In the genomic region with DNA sequence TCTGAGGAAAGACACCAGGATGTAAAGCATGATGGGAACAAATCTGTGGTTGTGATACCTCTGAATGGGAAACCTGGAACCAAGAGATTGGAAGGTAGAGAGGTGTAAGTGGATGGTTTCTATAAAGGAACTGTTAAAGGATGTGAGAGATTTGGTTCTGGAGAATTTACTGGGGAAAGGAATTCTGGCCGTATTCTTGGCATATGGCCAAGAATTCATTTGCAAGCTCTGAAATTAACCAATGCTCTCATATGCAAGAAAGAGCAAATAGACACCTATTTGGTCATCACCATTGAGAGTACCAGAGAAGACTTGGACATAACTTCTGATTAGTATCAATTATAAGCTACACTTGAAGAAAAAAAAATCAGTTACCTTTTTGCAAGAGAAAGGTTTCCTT, we compare ENCODE assay signal across 22 mouse cellular contexts.
A peak's percentile ranks its signal among the peaks of the same experiment; 100 is the strongest.
DNase-seq lines count a peak whose midpoint lies in the region; ATAC-seq and TF ChIP-seq lines count a peak whose summit lies in the region.
"Had no signal": no experiment of that assay in that cellular context is flagged by ENCODE, and none has a peak within 500 bp of the region (broad histone marks: within the 10 kb centered on the region; RNA-seq: fewer than 3 reads in every experiment).

No protein-coding gene starts in this region.

- no peak for DNase-seq in hindbrain, embryonic 10.5 days (ENCODE audit: low spot score)
- peak; percentile 61 for DNase-seq in lung, embryonic 14.5 days
- DNase-seq in lung, adult 2 months: no peak
- peak; percentile 62 for DNase-seq in brain, embryonic 14.5 days (ENCODE audit: low read depth)
- DNase-seq: cerebellum, postnatal 25 days; gastrocnemius, postnatal 25 days; heart, adult 2 months; heart, postnatal 14 days; kidney, adult 11 months; lung, postnatal 10 days; retina, postnatal 1 day; right cerebral cortex, postnatal 25 days; spleen, adult 18-20 months had no signal

- no peak overlapping the region for H3K4me3 ChIP-seq in hindbrain, embryonic 12.5 days
- H3K4me3 ChIP-seq in hindbrain, embryonic 10.5 days: no peak overlapping the region
- no peak overlapping the region for H3K4me3 ChIP-seq in lung, embryonic 14.5 days (ENCODE audit: low read depth, low read length)
- H3K4me3 ChIP-seq in lung, adult 2 months (replicated peaks; ENCODE audit: extremely low read depth, low read depth, low read length): no peak overlapping the region
- no peak overlapping the region for H3K4me3 ChIP-seq in neural tube, embryonic 15.5 days (replicated peaks)
- H3K4me3 ChIP-seq: embryonic facial prominence, embryonic 12.5 days; forebrain, embryonic 15.5 days; heart, adult 2 months; heart, embryonic 13.5 days; kidney, embryonic 15.5 days; limb, embryonic 10.5 days had no signal

- H3K4me2 ChIP-seq in hindbrain, embryonic 12.5 days (replicated peaks): no peak overlapping the region
- no peak overlapping the region for H3K4me2 ChIP-seq in lung, embryonic 14.5 days
- H3K4me2 ChIP-seq in neural tube, embryonic 15.5 days: no peak overlapping the region
- H3K4me2 ChIP-seq: embryonic facial prominence, embryonic 12.5 days; forebrain, embryonic 15.5 days; heart, embryonic 13.5 days; kidney, embryonic 15.5 days had no signal

- ATAC-seq in hindbrain, embryonic 12.5 days (ENCODE audit: low FRiP score): no peak
- ATAC-seq in lung, embryonic 14.5 days (ENCODE audit: insufficient read depth): no peak
- no peak for ATAC-seq in neural tube, embryonic 15.5 days (ENCODE audit: low FRiP score)
- no peak for ATAC-seq in megakaryocyte progenitor cell, adult 5-6 weeks (replicated peaks; ENCODE audit: poor library complexity)
- ATAC-seq: forebrain, embryonic 15.5 days; Patski had no signal

- TF ChIP-seq CTCF in lung, embryonic 14.5 days (IDR thresholded peaks at IDR 0.05; ENCODE audit: low read depth): no peak
- no peak for TF ChIP-seq CTCF in lung, adult 2 months (IDR thresholded peaks at IDR 0.05; ENCODE audit: insufficient read depth, low read length)
- TF ChIP-seq CTCF in brain, embryonic 14.5 days (IDR thresholded peaks at IDR 0.05; ENCODE audit: borderline replicate concordance, extremely low read depth, insufficient read depth, insufficient read length): no peak

- no peaks in the 10 kb centered on the region for H3K27me3 ChIP-seq in hindbrain, embryonic 12.5 days
- H3K27me3 ChIP-seq in hindbrain, embryonic 10.5 days (ENCODE audit: insufficient read depth, poor library complexity, severe bottlenecking): no peaks in the 10 kb centered on the region
- H3K27me3 ChIP-seq in lung, embryonic 14.5 days (ENCODE audit: insufficient read depth, low read length): no peaks in the 10 kb centered on the region
- no peaks in the 10 kb centered on the region for H3K27me3 ChIP-seq in neural tube, embryonic 15.5 days (replicated peaks)
- H3K27me3 ChIP-seq: embryonic facial prominence, embryonic 12.5 days; forebrain, embryonic 15.5 days; heart, embryonic 13.5 days; kidney, embryonic 15.5 days; Patski had no signal

- peak overlapping the region; percentile 46; the same call in 1 of the 2 replicates for H3K27ac ChIP-seq in hindbrain, embryonic 12.5 days
- H3K27ac ChIP-seq in hindbrain, embryonic 10.5 days: no peak overlapping the region
- no peak overlapping the region for H3K27ac ChIP-seq in lung, embryonic 14.5 days (ENCODE audit: low read depth)
- H3K27ac ChIP-seq in neural tube, embryonic 15.5 days (replicated peaks): 0 out of 2 replicates have a peak overlapping the region, but pooled peaks have one; percentile 54
- H3K27ac ChIP-seq: embryonic facial prominence, embryonic 12.5 days; forebrain, embryonic 15.5 days; heart, adult 2 months; heart, embryonic 13.5 days; kidney, embryonic 15.5 days; limb, embryonic 10.5 days had no signal

- H3K9me3 ChIP-seq in hindbrain, embryonic 12.5 days (replicated peaks): no peaks in the 10 kb centered on the region
- no peaks in the 10 kb centered on the region for H3K9me3 ChIP-seq in hindbrain, embryonic 10.5 days
- H3K9me3 ChIP-seq in lung, embryonic 14.5 days (ENCODE audit: low read depth, low read length): no peaks in the 10 kb centered on the region
- no peaks in the 10 kb centered on the region for H3K9me3 ChIP-seq in neural tube, embryonic 15.5 days (replicated peaks)
- H3K9me3 ChIP-seq: embryonic facial prominence, embryonic 12.5 days; forebrain, embryonic 15.5 days; heart, embryonic 13.5 days; kidney, embryonic 15.5 days; limb, embryonic 10.5 days had no signal

- TF ChIP-seq POLR2A in lung, adult 2 months (IDR thresholded peaks at IDR 0.05; ENCODE audit: borderline replicate concordance, extremely low read depth, low read depth, low read length): no peak
- no peak for TF ChIP-seq POLR2A in brain, embryonic 14.5 days (IDR thresholded peaks at IDR 0.05; ENCODE audit: borderline replicate concordance, extremely low read depth, insufficient read depth, insufficient read length, poor library complexity, severe bottlenecking)

- WGBS in hindbrain, embryonic 12.5 days: 57% methylated on average over 1 of the region's 1 CpGs
- WGBS in hindbrain, embryonic 10.5 days: 84% methylated on average over 1 of the region's 1 CpGs
- 17% methylated on average over 1 of the region's 1 CpGs for WGBS in lung, embryonic 14.5 days
- WGBS in lung, adult 2 months: 18% methylated on average over 1 of the region's 1 CpGs
- 32% methylated on average over 1 of the region's 1 CpGs for WGBS in neural tube, embryonic 15.5 days

- no peaks in the 10 kb centered on the region for H3K4me1 ChIP-seq in hindbrain, embryonic 12.5 days
- H3K4me1 ChIP-seq in hindbrain, embryonic 10.5 days (replicated peaks): peaks cover 27% of the 10 kb centered on the region
- H3K4me1 ChIP-seq in lung, embryonic 14.5 days (ENCODE audit: insufficient read depth): no peaks in the 10 kb centered on the region
- no peaks in the 10 kb centered on the region for H3K4me1 ChIP-seq in lung, adult 2 months (ENCODE audit: control insufficient read depth, insufficient read depth, low read length)
- H3K4me1 ChIP-seq in neural tube, embryonic 15.5 days: no peaks in the 10 kb centered on the region

- peaks cover 4% of the 10 kb centered on the region; the same call in 1 of the 2 replicates for H3K36me3 ChIP-seq in hindbrain, embryonic 12.5 days
- H3K36me3 ChIP-seq in hindbrain, embryonic 10.5 days: peaks cover 15% of the 10 kb centered on the region
- H3K36me3 ChIP-seq in lung, embryonic 14.5 days (ENCODE audit: insufficient read depth): no peaks in the 10 kb centered on the region
- H3K36me3 ChIP-seq in neural tube, embryonic 15.5 days: no peaks in the 10 kb centered on the region
- H3K36me3 ChIP-seq: embryonic facial prominence, embryonic 12.5 days; forebrain, embryonic 15.5 days; heart, embryonic 13.5 days; kidney, embryonic 15.5 days; limb, embryonic 10.5 days had no signal

- no peak overlapping the region for H3K9ac ChIP-seq in hindbrain, embryonic 12.5 days
- no peak overlapping the region for H3K9ac ChIP-seq in lung, embryonic 14.5 days
- H3K9ac ChIP-seq in neural tube, embryonic 15.5 days (replicated peaks): no peak overlapping the region
- H3K9ac ChIP-seq: embryonic facial prominence, embryonic 12.5 days; forebrain, embryonic 15.5 days; heart, embryonic 13.5 days; kidney, embryonic 15.5 days had no signal

Comparison
In these comparisons a context has a peak if more than half of its experiments do, and no peak if none do; other contexts are left out.
1. H3K27ac ChIP-seq: peak in hindbrain, embryonic 12.5 days (single experiment) and neural tube, embryonic 15.5 days (single experiment); none in hindbrain, embryonic 10.5 days (single experiment) and lung, embryonic 14.5 days (single experiment).
2. DNase-seq: peak in lung, embryonic 14.5 days (single experiment) and brain, embryonic 14.5 days (single experiment); none in hindbrain, embryonic 10.5 days (single experiment) and lung, adult 2 months (single experiment).